Mouse (Mus musculus): Measurements from ENCODE around the gene Utp18. TPM values are rescaled to one million over a fixed set of nuclear protein-coding genes. Genes with fewer than 3 reads are reported as not detected.

The Utp18 gene
- polyA plus RNA-seq, 1 experiment from 2014 or later: 23.8 TPM

GRCm38 (mm10) chr11:93817966-93818738, 67.4 kb downstream of the Utp18 start:
- H3K27ac ChIP-seq (ENCODE audit: low read depth, low read length): no peak overlapping the region
- H3K36me3 ChIP-seq (ENCODE audit: control insufficient read depth, insufficient read depth, low read length): no peaks in the 10 kb centered on the region
- H3K9me3 ChIP-seq (replicated peaks; ENCODE audit: control insufficient read depth, low read length): no peaks in the 10 kb centered on the region
- WGBS (ENCODE audit: insufficient replicate concordance): 31% methylated on average over 15 of the region's 15 CpGs
- no peak overlapping the region for H3K4me3 ChIP-seq (ENCODE audit: low read depth, low read length)
- H3K4me1 ChIP-seq (ENCODE audit: control insufficient read depth, insufficient read depth, low read length): peaks cover 4% of the 10 kb centered on the region; the same call in 1 of the 2 replicates
- no peak overlapping the region for H3K4me2 ChIP-seq
- no peak for ATAC-seq (replicated peaks; ENCODE audit: insufficient number of reproducible peaks, low FRiP score, low TSS enrichment)
- H3K9ac ChIP-seq (ENCODE audit: low read depth, low read length): no peak overlapping the region
- H3K27me3 ChIP-seq (ENCODE audit: control insufficient read depth, insufficient read depth, low read length): no peaks in the 10 kb centered on the region

- no peak overlapping the region for H3K27ac ChIP-seq (ENCODE audit: low read depth, low read length)
- no peaks in the 10 kb centered on the region for H3K36me3 ChIP-seq (ENCODE audit: control insufficient read depth, insufficient read depth, low read length)
- H3K27me3 ChIP-seq (ENCODE audit: control insufficient read depth, insufficient read depth, low read length): no peaks in the 10 kb centered on the region; the same call in 1 of the 2 replicates
- no peak for ATAC-seq (replicated peaks; ENCODE audit: insufficient number of reproducible peaks, low FRiP score, low TSS enrichment)
- no peak overlapping the region for H3K4me3 ChIP-seq (ENCODE audit: low read depth, low read length)
- no peak overlapping the region for H3K4me2 ChIP-seq
- no peak overlapping the region for H3K9ac ChIP-seq (ENCODE audit: low read depth, low read length)
- WGBS (ENCODE audit: insufficient replicate concordance): 81% methylated on average over 4 of the region's 4 CpGs
- no peaks in the 10 kb centered on the region for H3K4me1 ChIP-seq (ENCODE audit: control insufficient read depth, insufficient read depth, low read length)
- H3K9me3 ChIP-seq (replicated peaks; ENCODE audit: control insufficient read depth, low read length): no peaks in the 10 kb centered on the region
Observed at GRCm38 (mm10) chr11:93812955-93813354, 72.6 kb downstream of the Utp18 start.

- H3K27ac ChIP-seq (ENCODE audit: low read depth, low read length): no peak overlapping the region
- 37% methylated on average over 11 of the region's 11 CpGs for WGBS (ENCODE audit: insufficient replicate concordance)
- no peaks in the 10 kb centered on the region; the same call in 1 of the 2 replicates for H3K27me3 ChIP-seq (ENCODE audit: control insufficient read depth, insufficient read depth, low read length)
- ATAC-seq (replicated peaks; ENCODE audit: insufficient number of reproducible peaks, low FRiP score, low TSS enrichment): no peak
- no peak overlapping the region for H3K4me2 ChIP-seq
- H3K9ac ChIP-seq (ENCODE audit: low read depth, low read length): no peak overlapping the region
- H3K4me1 ChIP-seq (ENCODE audit: control insufficient read depth, insufficient read depth, low read length): no peaks in the 10 kb centered on the region
- no peak overlapping the region for H3K4me3 ChIP-seq (ENCODE audit: low read depth, low read length)
- no peaks in the 10 kb centered on the region for H3K36me3 ChIP-seq (ENCODE audit: control insufficient read depth, insufficient read depth, low read length)
- H3K9me3 ChIP-seq (replicated peaks; ENCODE audit: control insufficient read depth, low read length): no peaks in the 10 kb centered on the region
Observed at GRCm38 (mm10) chr11:93812125-93812868, 73.3 kb downstream of the Utp18 start.

Other genes starting within 250 kb of the Utp18 start
- gene Mbtd1, start 86 bp upstream of the Utp18 start, polyA plus RNA-seq (2014; fragmentation: Nextera tagmentation; extraction: Ambion mirVana): 18.2 and 19.7 TPM in 2 replicates
- 277 and 316 TPM in 2 replicates for gene Nme2, start 70.5 kb upstream of the Utp18 start, polyA plus RNA-seq (2014; fragmentation: Nextera tagmentation; extraction: Ambion mirVana)
- gene Gm20390, start 82.5 kb upstream of the Utp18 start, polyA plus RNA-seq (2014; fragmentation: Nextera tagmentation; extraction: Ambion mirVana): 308 and 315 TPM in 2 replicates
- gene Nme1, start 82.8 kb upstream of the Utp18 start, polyA plus RNA-seq (2014; fragmentation: Nextera tagmentation; extraction: Ambion mirVana): 135 and 136 TPM in 2 replicates
- 38.1 and 40.4 TPM in 2 replicates for gene Spag9, start 110.3 kb upstream of the Utp18 start, polyA plus RNA-seq (2014; fragmentation: Nextera tagmentation; extraction: Ambion mirVana)